Mouse (Mus musculus): ENCODE data around the gene Cacna2d4. TPM values are rescaled to one million over a fixed set of nuclear protein-coding genes. Genes with fewer than 3 reads are reported as not detected.

The Cacna2d4 gene
- polyA plus RNA-seq, 1 experiment from 2014 or later: 0.03 TPM

DNA sequence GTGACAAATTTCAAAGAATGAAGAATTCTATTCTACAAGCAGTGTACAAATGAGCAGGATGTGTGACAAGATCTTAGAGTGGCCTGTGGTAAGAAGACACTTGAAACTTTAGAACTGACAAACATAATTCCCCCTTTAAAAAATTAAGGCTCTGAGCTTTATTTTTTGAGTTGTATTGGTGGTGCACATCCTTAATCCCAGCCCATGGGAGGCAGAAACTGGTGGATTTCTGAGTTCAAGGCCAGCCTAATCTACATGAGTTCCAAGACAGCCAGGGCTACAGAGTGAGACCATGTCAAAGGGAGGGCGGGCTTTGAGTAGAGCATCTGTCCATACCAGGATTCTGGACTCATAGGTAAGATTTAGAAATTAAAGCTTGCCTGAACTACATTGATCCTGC, 150.5 kb downstream of the Cacna2d4 start:
- Histone ChIP-seq H3K27me3 (replicated peaks; ENCODE audit: control insufficient read depth, insufficient read depth, low read length) (no peaks in the 10 kb centered on the region), H3K36me3 (ENCODE audit: control insufficient read depth, insufficient read depth) (no peaks in the 10 kb centered on the region), H3K9ac (ENCODE audit: low read depth, low read length) (no peak overlapping the region; the same call in 1 of the 2 replicates), H3K4me2 (replicated peaks; ENCODE audit: low read depth) (peak overlapping the region; percentile 61), H3K27ac (ENCODE audit: low read depth, low read length) (0 out of 2 replicates have a peak overlapping the region, but pooled peaks have one; percentile 97), H3K9me3 (ENCODE audit: control insufficient read depth) (no peaks in the 10 kb centered on the region), H3K4me3 (ENCODE audit: low read depth, low read length) (peak overlapping the region; percentile 89), H3K4me1 (replicated peaks; ENCODE audit: control insufficient read depth, insufficient read depth, low read length) (0 out of 2 replicates have a peak, but pooled peaks cover 3% of the 10 kb centered on the region)
- no peak for ATAC-seq
- TF ChIP-seq CTCF (IDR thresholded peaks at IDR 0.05; ENCODE audit: low read depth): no peak
- 69% methylated on average over 1 of the region's 1 CpGs for WGBS

DNA sequence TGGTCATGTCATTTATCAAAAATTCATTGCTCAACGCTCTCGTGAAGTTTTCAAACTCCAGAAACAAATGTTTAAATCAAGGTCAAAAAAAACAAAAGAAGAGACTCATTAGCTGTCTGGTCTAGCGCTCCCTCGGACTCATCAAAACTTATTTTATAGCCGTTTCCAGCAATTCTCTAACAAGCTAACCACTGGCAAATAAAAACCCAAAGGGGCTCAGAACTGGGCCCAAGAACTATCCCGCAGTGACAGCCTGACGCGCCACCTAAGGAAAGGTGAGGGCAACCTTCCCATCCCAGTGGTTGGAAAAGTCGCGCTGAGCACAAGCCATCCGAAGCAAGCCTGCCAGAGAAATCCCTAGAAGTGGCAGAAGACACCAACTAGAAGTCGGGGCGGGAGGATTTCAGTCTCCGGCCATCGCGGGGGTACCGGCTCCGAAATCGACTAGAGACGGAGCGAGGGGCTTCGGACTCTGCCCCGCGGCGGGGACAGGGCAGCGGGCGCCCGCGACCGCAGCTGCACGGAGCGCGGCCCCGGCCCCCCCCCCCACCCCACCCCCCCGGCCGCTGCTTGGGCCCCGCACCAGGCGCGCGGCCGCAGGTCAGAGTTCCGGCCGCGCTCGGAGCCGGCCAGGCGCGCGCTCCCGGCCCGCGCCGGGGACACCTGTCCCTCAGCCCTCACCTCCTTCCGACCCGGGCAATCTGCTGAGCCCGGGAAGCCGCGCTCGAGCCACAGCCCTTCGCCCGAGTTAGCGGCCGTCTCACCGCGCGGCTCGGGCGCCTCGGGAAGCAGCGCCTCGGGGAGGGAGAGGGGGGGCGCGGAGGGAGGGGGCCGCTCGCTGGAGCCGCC, 151.7 kb downstream of the Cacna2d4 start:
- Histone ChIP-seq H3K4me3 (ENCODE audit: low read depth, low read length) (peak overlapping the region; percentile 89), H3K9ac (ENCODE audit: low read depth, low read length) (peak overlapping the region; percentile 95), H3K36me3 (ENCODE audit: control insufficient read depth, insufficient read depth) (no peaks in the 10 kb centered on the region), H3K4me1 (replicated peaks; ENCODE audit: control insufficient read depth, insufficient read depth, low read length) (0 out of 2 replicates have a peak, but pooled peaks cover 3% of the 10 kb centered on the region), H3K9me3 (ENCODE audit: control insufficient read depth) (no peaks in the 10 kb centered on the region), H3K27ac (ENCODE audit: low read depth, low read length) (peak overlapping the region; percentile 97), H3K4me2 (replicated peaks; ENCODE audit: low read depth) (peak overlapping the region; percentile 61), H3K27me3 (replicated peaks; ENCODE audit: control insufficient read depth, insufficient read depth, low read length) (no peaks in the 10 kb centered on the region)
- TF ChIP-seq CTCF (IDR thresholded peaks at IDR 0.05; ENCODE audit: low read depth): 0 out of 2 replicates have a peak, but pooled peaks have one; percentile 8
- peak; percentile 68 for ATAC-seq
- 1% methylated on average over 42 of the region's 76 CpGs for whole genome bisulfite sequencing

DNA sequence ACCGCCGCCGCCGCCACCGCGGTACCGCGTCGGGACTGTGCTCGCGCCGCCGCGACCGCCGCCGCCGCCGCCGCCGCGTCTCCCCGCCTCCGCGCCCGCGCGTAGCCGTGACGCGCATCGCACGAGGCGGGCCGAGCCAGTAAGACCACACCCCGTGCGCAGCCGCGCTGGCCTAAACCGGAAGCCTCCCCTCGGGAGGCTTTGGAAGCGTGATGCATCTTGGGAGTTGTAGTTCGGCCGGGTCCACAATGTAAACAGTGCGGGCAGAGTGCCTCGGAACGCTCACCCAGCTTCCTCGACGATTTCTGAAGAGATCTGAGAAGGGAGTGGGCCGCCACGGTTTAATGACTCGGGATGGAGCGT, 152.3 kb downstream of the Cacna2d4 start:
- Histone ChIP-seq H3K36me3 (ENCODE audit: control insufficient read depth, insufficient read depth) (no peaks in the 10 kb centered on the region), H3K4me3 (ENCODE audit: low read depth, low read length) (peak overlapping the region; percentile 89), H3K27me3 (replicated peaks; ENCODE audit: control insufficient read depth, insufficient read depth, low read length) (no peaks in the 10 kb centered on the region), H3K27ac (ENCODE audit: low read depth, low read length) (peak overlapping the region; percentile 97), H3K9me3 (ENCODE audit: control insufficient read depth) (no peaks in the 10 kb centered on the region), H3K4me1 (replicated peaks; ENCODE audit: control insufficient read depth, insufficient read depth, low read length) (0 out of 2 replicates have a peak, but pooled peaks cover 3% of the 10 kb centered on the region), H3K4me2 (replicated peaks; ENCODE audit: low read depth) (peak overlapping the region; percentile 61), H3K9ac (ENCODE audit: low read depth, low read length) (peak overlapping the region; percentile 95)
- peak; percentile 95 for ATAC-seq
- under 1% methylated on average over 50 of the region's 53 CpGs for WGBS
- no peak for TF ChIP-seq CTCF (IDR thresholded peaks at IDR 0.05; ENCODE audit: low read depth)

DNA sequence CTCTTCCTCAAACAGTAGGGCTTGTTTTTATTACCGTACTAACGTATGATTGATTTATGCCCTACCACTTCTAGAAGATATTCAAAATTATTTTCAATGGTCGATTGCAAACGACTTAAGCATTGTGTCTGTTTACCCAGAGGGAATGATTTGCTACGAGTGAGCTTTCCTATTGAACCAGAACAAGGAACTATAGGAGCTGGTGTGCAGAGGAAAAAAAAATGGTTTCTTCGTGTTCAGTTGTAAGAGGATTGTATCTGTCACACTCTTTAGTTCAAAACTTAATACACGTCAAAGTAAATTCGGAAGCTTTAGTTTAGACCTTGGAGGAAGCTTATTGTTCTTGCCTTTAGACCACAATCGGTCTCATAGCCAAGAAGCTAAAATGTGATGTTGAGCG, 152.8 kb downstream of the Cacna2d4 start:
- Histone ChIP-seq H3K9ac (ENCODE audit: low read depth, low read length) (0 out of 2 replicates have a peak overlapping the region, but pooled peaks have one; percentile 8), H3K9me3 (ENCODE audit: control insufficient read depth) (no peaks in the 10 kb centered on the region), H3K36me3 (ENCODE audit: control insufficient read depth, insufficient read depth) (no peaks in the 10 kb centered on the region), H3K4me2 (replicated peaks; ENCODE audit: low read depth) (peak overlapping the region; percentile 61), H3K4me3 (ENCODE audit: low read depth, low read length) (peak overlapping the region; percentile 89), H3K27me3 (replicated peaks; ENCODE audit: control insufficient read depth, insufficient read depth, low read length) (no peaks in the 10 kb centered on the region), H3K4me1 (replicated peaks; ENCODE audit: control insufficient read depth, insufficient read depth, low read length) (0 out of 2 replicates have a peak, but pooled peaks cover 3% of the 10 kb centered on the region), H3K27ac (ENCODE audit: low read depth, low read length) (peak overlapping the region; percentile 97)
- ATAC-seq: no peak; the same call in 1 of the 2 replicates
- WGBS: 14% methylated on average over 10 of the region's 10 CpGs
- TF ChIP-seq CTCF (IDR thresholded peaks at IDR 0.05; ENCODE audit: low read depth): no peak

DNA sequence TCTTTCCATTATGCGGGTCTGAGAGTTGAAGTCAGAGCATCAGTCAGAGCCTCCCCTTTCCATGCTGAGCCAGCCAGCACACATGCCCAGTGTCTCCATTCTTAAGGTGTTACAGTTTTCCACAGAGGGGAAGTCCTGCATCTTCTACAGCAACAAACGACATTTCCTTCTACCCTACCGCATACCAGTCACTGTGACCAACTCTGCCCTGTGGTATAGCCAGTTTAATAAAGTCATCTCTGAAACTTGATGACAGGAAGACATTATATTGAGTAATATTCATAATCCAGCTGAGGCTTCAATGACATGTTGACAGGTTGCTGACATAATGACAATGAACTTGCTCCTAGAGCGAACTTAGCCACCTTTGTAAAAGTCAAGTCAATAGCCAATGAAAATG, 154.4 kb downstream of the Cacna2d4 start:
- Histone ChIP-seq H3K4me3 (ENCODE audit: low read depth, low read length) (no peak overlapping the region), H3K4me2 (replicated peaks; ENCODE audit: low read depth) (no peak overlapping the region), H3K4me1 (replicated peaks; ENCODE audit: control insufficient read depth, insufficient read depth, low read length) (0 out of 2 replicates have a peak, but pooled peaks cover 3% of the 10 kb centered on the region), H3K9ac (ENCODE audit: low read depth, low read length) (no peak overlapping the region), H3K27me3 (replicated peaks; ENCODE audit: control insufficient read depth, insufficient read depth, low read length) (no peaks in the 10 kb centered on the region), H3K27ac (ENCODE audit: low read depth, low read length) (no peak overlapping the region), H3K9me3 (ENCODE audit: control insufficient read depth) (no peaks in the 10 kb centered on the region), H3K36me3 (ENCODE audit: control insufficient read depth, insufficient read depth) (no peaks in the 10 kb centered on the region)
- 85% methylated on average over 4 of the region's 4 CpGs for WGBS
- ATAC-seq: no peak
- no peak for TF ChIP-seq CTCF (IDR thresholded peaks at IDR 0.05; ENCODE audit: low read depth)

DNA sequence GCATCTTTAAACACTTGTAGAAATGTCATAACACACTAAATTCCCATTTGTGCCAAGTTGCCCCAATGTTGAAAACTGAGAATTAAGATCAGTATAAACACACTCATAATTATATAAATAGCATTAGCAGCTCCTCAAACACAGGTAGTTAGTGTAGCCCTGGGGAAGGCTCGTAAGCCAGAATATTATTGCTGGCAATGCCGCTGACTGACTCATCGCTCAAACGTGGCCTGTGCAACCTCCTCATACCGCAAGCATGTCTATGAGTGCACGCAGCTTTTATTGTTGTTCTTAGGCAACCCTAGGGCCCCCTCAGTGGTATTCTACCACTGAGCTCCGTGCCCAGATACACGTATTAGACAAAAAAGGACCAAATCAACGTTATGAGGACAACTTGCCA, 156.5 kb downstream of the Cacna2d4 start:
- H3K36me3 ChIP-seq (ENCODE audit: control insufficient read depth, insufficient read depth): 0 out of 2 replicates have a peak, but pooled peaks cover 7% of the 10 kb centered on the region
- H3K4me1 ChIP-seq (replicated peaks; ENCODE audit: control insufficient read depth, insufficient read depth, low read length): 0 out of 2 replicates have a peak, but pooled peaks cover 3% of the 10 kb centered on the region
- no peak overlapping the region for H3K27ac ChIP-seq (ENCODE audit: low read depth, low read length)
- TF ChIP-seq CTCF (IDR thresholded peaks at IDR 0.05; ENCODE audit: low read depth): no peak
- no peak overlapping the region for H3K4me2 ChIP-seq (replicated peaks; ENCODE audit: low read depth)
- WGBS: 38% methylated on average over 9 of the region's 9 CpGs
- no peak overlapping the region for H3K4me3 ChIP-seq (ENCODE audit: low read depth, low read length)
- ATAC-seq: no peak
- H3K9me3 ChIP-seq (ENCODE audit: control insufficient read depth): no peaks in the 10 kb centered on the region
- no peaks in the 10 kb centered on the region for H3K27me3 ChIP-seq (replicated peaks; ENCODE audit: control insufficient read depth, insufficient read depth, low read length)
- no peak overlapping the region for H3K9ac ChIP-seq (ENCODE audit: low read depth, low read length)

All from intestine, postnatal 0 days (tissue).